Mouse (Mus musculus): ENCODE measurements around the gene Cdc123. TPM values are rescaled to one million over a fixed set of nuclear protein-coding genes. Genes with fewer than 3 reads are reported as not detected.

Gene Cdc123
- polyA plus RNA-seq, 1 experiment = 142 TPM

DNA sequence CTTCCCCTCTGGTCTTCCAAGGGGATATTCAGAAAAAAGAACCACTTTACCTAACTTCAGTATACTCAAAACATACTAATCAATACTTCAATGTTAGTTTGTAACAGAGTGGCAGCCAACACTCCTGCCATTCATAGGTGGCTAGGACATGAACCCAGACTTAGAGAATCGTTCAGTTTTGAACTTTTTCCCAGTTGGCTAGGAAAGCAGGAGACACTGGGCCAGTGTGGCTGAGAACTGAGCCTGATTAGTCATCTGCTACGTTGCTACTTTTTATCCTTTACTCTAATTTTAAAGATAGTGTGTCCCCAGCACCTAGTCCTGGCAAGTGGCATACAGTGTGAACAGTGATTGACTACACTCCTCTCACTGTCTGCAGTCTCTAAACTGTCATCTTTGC is 22.7 kb upstream of the Cdc123 start:
- Histone ChIP-seq H3K4me1 (ENCODE audit: control insufficient read depth, insufficient read depth, low read length) (no peaks in the 10 kb centered on the region), H3K9me3 (replicated peaks; ENCODE audit: control insufficient read depth, insufficient read depth, low read length, poor library complexity, severe bottlenecking) (no peaks in the 10 kb centered on the region), H3K27ac (ENCODE audit: insufficient read depth, low read length) (no peak overlapping the region), H3K4me3 (ENCODE audit: low read depth, low read length) (no peak overlapping the region), H3K36me3 (ENCODE audit: control insufficient read depth, insufficient read depth, low read length, poor library complexity, severe bottlenecking) (peaks cover 43% of the 10 kb centered on the region), H3K9ac (ENCODE audit: low read depth, poor library complexity, severe bottlenecking) (no peak overlapping the region), H3K27me3 (ENCODE audit: control insufficient read depth, insufficient read depth, low read length, poor library complexity, severe bottlenecking) (no peaks in the 10 kb centered on the region)
- TF ChIP-seq POLR2A (IDR thresholded peaks at IDR 0.05; ENCODE audit: insufficient read depth, low read length) = no peak
- TF ChIP-seq EP300 (IDR thresholded peaks at IDR 0.05; ENCODE audit: insufficient read depth, low read depth, low read length) = no peak
- no peak for TF ChIP-seq CTCF (IDR thresholded peaks at IDR 0.05; ENCODE audit: low read depth, low read length)

DNA sequence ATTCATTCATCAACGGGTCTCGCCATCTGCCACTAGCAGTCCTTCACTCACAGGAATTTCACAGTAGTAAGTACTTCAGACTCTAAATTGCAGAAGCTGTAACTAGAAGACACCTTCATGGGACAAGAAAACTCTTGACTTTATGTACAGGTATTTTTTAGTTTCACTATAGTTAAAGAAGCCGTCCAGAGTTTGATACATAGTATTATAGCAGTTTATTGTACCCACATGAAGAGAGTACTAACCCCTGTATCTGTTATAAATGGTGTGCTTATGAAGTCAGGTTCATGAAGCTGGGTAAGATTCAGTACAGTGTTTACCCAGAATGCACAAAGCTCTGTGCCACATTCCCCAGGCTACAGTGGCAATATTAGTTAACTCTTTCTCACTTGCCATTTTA is 17.9 kb upstream of the Cdc123 start, which contains the start of gene Gm13199:
Gene Gm13199 (minus strand): TSS at position 101 of the 400 bp plus-strand sequence.
- Histone ChIP-seq H3K9ac (ENCODE audit: low read depth, poor library complexity, severe bottlenecking) (no peak within 1 kb of the TSS), H3K4me3 (ENCODE audit: low read depth, low read length) (no peak within 1 kb of the TSS), H3K9me3 (replicated peaks; ENCODE audit: control insufficient read depth, insufficient read depth, low read length, poor library complexity, severe bottlenecking) (no peaks in the 10 kb centered on the region), H3K36me3 (ENCODE audit: control insufficient read depth, insufficient read depth, low read length, poor library complexity, severe bottlenecking) (peaks cover 33% of the 10 kb centered on the region), H3K27me3 (ENCODE audit: control insufficient read depth, insufficient read depth, low read length, poor library complexity, severe bottlenecking) (no peaks in the 10 kb centered on the region), H3K4me1 (ENCODE audit: control insufficient read depth, insufficient read depth, low read length) (no peaks in the 10 kb centered on the region), H3K27ac (ENCODE audit: insufficient read depth, low read length) (no peak within 1 kb of the TSS)
- no peak for TF ChIP-seq EP300 (IDR thresholded peaks at IDR 0.05; ENCODE audit: insufficient read depth, low read depth, low read length)
- TF ChIP-seq POLR2A (IDR thresholded peaks at IDR 0.05; ENCODE audit: insufficient read depth, low read length) = no peak
- TF ChIP-seq CTCF (IDR thresholded peaks at IDR 0.05; ENCODE audit: low read depth, low read length) = no peak

DNA sequence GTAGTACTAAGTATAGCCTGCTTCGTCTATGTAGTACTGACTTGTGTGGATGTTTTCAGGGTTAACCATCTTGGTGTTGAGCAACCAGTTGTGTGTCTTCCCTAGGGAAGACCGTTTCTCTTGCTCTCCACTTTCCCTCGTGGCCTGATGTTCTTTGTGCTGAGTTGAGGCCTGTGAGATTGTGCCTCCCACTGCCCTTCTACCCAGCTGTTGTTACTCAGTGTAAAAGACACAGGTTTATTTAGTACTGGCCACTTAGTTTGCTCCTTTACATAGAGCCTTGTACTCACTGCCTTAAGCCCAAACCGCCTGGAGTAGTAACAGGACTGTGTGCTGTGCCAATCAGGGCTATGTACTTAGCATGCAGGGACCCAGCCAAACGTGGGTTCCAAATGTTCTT is 6.9 kb upstream of the Cdc123 start:
- TF ChIP-seq CTCF (IDR thresholded peaks at IDR 0.05; ENCODE audit: low read depth, low read length) = no peak
- TF ChIP-seq POLR2A (IDR thresholded peaks at IDR 0.05; ENCODE audit: insufficient read depth, low read length) = no peak
- no peak for TF ChIP-seq EP300 (IDR thresholded peaks at IDR 0.05; ENCODE audit: insufficient read depth, low read depth, low read length)
- H3K9ac ChIP-seq (ENCODE audit: low read depth, poor library complexity, severe bottlenecking) = no peak overlapping the region
- H3K27ac ChIP-seq (ENCODE audit: insufficient read depth, low read length) = no peak overlapping the region
- H3K9me3 ChIP-seq (replicated peaks; ENCODE audit: control insufficient read depth, insufficient read depth, low read length, poor library complexity, severe bottlenecking) = no peaks in the 10 kb centered on the region
- H3K27me3 ChIP-seq (ENCODE audit: control insufficient read depth, insufficient read depth, low read length, poor library complexity, severe bottlenecking) = no peaks in the 10 kb centered on the region
- peaks cover 2% of the 10 kb centered on the region for H3K4me1 ChIP-seq (ENCODE audit: control insufficient read depth, insufficient read depth, low read length)
- peaks cover 21% of the 10 kb centered on the region for H3K36me3 ChIP-seq (ENCODE audit: control insufficient read depth, insufficient read depth, low read length, poor library complexity, severe bottlenecking)
- no peak overlapping the region for H3K4me3 ChIP-seq (ENCODE audit: low read depth, low read length)

DNA sequence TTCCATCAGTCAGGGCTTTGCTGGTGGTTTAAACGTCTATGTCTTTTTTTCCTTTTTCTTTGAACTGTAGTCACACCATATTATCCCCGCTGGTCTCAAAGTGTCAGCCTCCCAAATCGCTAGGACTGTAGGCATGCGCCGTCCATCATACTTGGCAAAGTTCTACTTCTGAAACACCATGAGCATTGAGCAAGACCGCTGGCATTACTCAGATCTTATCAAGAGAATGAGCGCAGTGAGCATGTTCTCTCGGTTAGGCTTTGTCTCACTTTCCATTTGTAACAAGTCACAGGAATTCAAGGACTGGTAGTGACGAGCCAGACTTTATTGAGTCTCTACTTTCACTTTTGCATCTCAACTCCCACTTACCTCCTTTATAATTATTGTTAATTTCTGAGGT is 6.2 kb upstream of the Cdc123 start:
- no peaks in the 10 kb centered on the region for H3K9me3 ChIP-seq (replicated peaks; ENCODE audit: control insufficient read depth, insufficient read depth, low read length, poor library complexity, severe bottlenecking)
- H3K4me1 ChIP-seq (ENCODE audit: control insufficient read depth, insufficient read depth, low read length) = peaks cover 2% of the 10 kb centered on the region
- H3K9ac ChIP-seq (ENCODE audit: low read depth, poor library complexity, severe bottlenecking) = no peak overlapping the region
- no peak overlapping the region for H3K27ac ChIP-seq (ENCODE audit: insufficient read depth, low read length)
- no peak overlapping the region for H3K4me3 ChIP-seq (ENCODE audit: low read depth, low read length)
- peaks cover 17% of the 10 kb centered on the region for H3K36me3 ChIP-seq (ENCODE audit: control insufficient read depth, insufficient read depth, low read length, poor library complexity, severe bottlenecking)
- H3K27me3 ChIP-seq (ENCODE audit: control insufficient read depth, insufficient read depth, low read length, poor library complexity, severe bottlenecking) = no peaks in the 10 kb centered on the region
- TF ChIP-seq CTCF (IDR thresholded peaks at IDR 0.05; ENCODE audit: low read depth, low read length) (no peak), EP300 (IDR thresholded peaks at IDR 0.05; ENCODE audit: insufficient read depth, low read depth, low read length) (no peak), POLR2A (IDR thresholded peaks at IDR 0.05; ENCODE audit: insufficient read depth, low read length) (no peak)

DNA sequence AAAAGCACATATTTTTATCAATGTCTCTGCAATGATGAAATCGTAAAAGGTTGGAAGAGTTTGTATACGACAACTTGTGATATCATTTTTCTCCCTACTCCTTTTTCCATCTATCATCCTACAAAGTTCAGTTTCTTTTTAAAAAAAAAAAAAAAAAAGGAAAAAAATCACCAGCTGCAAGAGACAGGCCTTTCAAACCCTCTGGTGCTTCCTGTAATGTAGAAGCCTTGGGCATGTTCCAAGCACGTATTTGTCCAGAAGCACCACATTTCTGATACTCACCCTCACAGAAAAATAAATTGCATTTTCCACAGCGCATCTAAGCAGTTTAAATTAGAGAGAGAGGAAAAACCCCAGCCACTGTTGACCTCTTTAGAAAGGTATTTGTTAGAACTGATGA is 862 bp upstream of the Cdc123 start:
- H3K9me3 ChIP-seq (replicated peaks; ENCODE audit: control insufficient read depth, insufficient read depth, low read length, poor library complexity, severe bottlenecking) = no peaks in the 10 kb centered on the region
- no peaks in the 10 kb centered on the region for H3K4me1 ChIP-seq (ENCODE audit: control insufficient read depth, insufficient read depth, low read length)
- H3K9ac ChIP-seq (ENCODE audit: low read depth, poor library complexity, severe bottlenecking) = peak overlapping the region; percentile 72
- H3K36me3 ChIP-seq (ENCODE audit: control insufficient read depth, insufficient read depth, low read length, poor library complexity, severe bottlenecking) = peaks cover 11% of the 10 kb centered on the region; the same call in 1 of the 2 replicates
- no peaks in the 10 kb centered on the region for H3K27me3 ChIP-seq (ENCODE audit: control insufficient read depth, insufficient read depth, low read length, poor library complexity, severe bottlenecking)
- peak overlapping the region; percentile 85 for H3K4me3 ChIP-seq (ENCODE audit: low read depth, low read length)
- no peak overlapping the region for H3K27ac ChIP-seq (ENCODE audit: insufficient read depth, low read length)
- no peak for TF ChIP-seq POLR2A (IDR thresholded peaks at IDR 0.05; ENCODE audit: insufficient read depth, low read length)
- TF ChIP-seq CTCF (IDR thresholded peaks at IDR 0.05; ENCODE audit: low read depth, low read length) = no peak
- no peak for TF ChIP-seq EP300 (IDR thresholded peaks at IDR 0.05; ENCODE audit: insufficient read depth, low read depth, low read length)

DNA sequence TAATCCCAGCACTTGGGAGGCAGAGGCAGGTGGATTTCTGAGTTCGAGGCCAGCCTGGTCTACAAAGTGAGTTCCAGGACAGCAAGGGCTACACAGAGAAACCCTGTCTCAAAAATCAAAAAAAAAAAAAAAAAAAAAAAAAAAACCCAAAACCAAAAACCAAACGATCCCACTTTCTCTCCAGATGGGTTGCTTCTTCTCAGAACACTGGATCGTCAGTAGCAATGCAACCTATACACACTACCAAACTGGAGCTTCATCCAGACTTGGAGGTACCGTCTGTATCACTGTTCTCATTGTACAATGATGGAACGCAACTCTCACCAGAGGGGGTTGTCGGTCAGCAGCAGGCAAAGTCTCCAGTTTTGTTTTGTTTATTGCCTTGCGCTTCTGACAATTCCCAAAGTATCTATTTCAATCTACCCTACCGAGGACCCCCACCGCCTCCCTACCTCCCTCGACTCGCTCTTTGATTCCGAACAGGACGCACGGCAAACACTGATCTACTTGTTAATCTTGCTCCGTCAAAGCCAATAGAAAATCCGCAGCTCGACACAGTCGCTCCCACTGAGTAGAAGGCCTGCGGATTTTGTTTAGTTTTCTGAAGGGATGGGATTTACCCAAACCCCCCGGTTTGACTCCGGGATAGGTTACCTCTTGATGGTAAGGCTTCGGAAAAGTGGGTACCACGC is 637 bp downstream of the Cdc123 start:
- H3K36me3 ChIP-seq (ENCODE audit: control insufficient read depth, insufficient read depth, low read length, poor library complexity, severe bottlenecking) = peaks cover 15% of the 10 kb centered on the region; the same call in 1 of the 2 replicates
- H3K4me3 ChIP-seq (ENCODE audit: low read depth, low read length) = peak overlapping the region; percentile 85
- TF ChIP-seq EP300 (IDR thresholded peaks at IDR 0.05; ENCODE audit: insufficient read depth, low read depth, low read length) (no peak), CTCF (IDR thresholded peaks at IDR 0.05; ENCODE audit: low read depth, low read length) (no peak), POLR2A (IDR thresholded peaks at IDR 0.05; ENCODE audit: insufficient read depth, low read length) (no peak)
- peak overlapping the region; percentile 3; the same call in 1 of the 2 replicates for H3K27ac ChIP-seq (ENCODE audit: insufficient read depth, low read length)
- no peaks in the 10 kb centered on the region for H3K4me1 ChIP-seq (ENCODE audit: control insufficient read depth, insufficient read depth, low read length)
- no peaks in the 10 kb centered on the region for H3K27me3 ChIP-seq (ENCODE audit: control insufficient read depth, insufficient read depth, low read length, poor library complexity, severe bottlenecking)
- H3K9me3 ChIP-seq (replicated peaks; ENCODE audit: control insufficient read depth, insufficient read depth, low read length, poor library complexity, severe bottlenecking) = no peaks in the 10 kb centered on the region
- H3K9ac ChIP-seq (ENCODE audit: low read depth, poor library complexity, severe bottlenecking) = peak overlapping the region; percentile 72

Data from ES-Bruce4 (cell line).